ENCODE assay signal across 8 mouse cellular contexts in the genomic region with DNA sequence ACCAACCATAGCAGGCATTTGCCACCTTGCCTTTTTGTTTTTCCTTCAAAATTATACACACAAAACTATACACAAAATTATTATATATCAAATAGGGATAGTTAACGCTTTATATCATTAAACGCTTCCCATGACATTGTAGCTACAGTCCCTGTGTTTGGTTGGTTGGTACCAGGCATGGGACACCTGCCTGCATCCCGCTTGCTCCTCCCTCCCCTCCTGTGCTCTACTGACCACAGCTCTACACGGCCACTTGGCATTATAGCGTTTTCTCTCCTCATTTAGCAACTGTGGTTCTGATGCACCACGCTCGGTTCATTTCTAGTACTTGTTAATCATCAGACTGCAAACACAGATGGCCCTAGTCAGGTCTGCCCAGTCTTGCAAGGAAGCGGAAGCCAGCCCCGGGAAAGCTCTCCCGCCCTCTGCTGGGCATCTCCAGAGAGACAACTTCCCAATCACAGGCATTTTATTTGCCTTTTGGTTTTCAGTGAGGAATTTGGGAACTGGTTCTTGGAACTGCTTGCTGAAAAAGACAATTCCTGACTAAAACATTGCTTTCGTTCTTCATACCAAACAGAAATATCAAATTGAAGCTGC. TPM values are rescaled to one million over a fixed set of nuclear protein-coding genes. Genes with fewer than 3 reads are reported as not detected.
DNase-seq lines count a peak whose midpoint lies in the region; ATAC-seq and TF ChIP-seq lines count a peak whose summit lies in the region.

No protein-coding gene starts in this region.

- no peak for ATAC-seq in Patski
- ATAC-seq in hematopoietic stem cell, adult 5-6 weeks (replicated peaks in 1 of 2; ENCODE audit: insufficient read depth in 1 of 2, low FRiP score in 2 of 2, low TSS enrichment in 1 of 2, low read depth in 1 of 2, poor library complexity in 2 of 2, severe bottlenecking in 2 of 2), result peak; percentile 64 to 73

- no peak for DNase-seq in Patski (ENCODE audit: low read depth, low spot score)
- DNase-seq in cerebellum, adult 9-10 months, result peak; percentile 88
- peak; percentile 77 for DNase-seq in forelimb bud, embryonic 11.5 days (ENCODE audit: low read depth, low spot score)
- peak; percentile 88 to 90 for DNase-seq in layer of hippocampus, postnatal 10 days (ENCODE audit: low spot score in 2 of 2)
- DNase-seq in lung, postnatal 14 days, result peak; percentile 86
- peak; percentile 80 for DNase-seq in retina, postnatal 1 day
- peak; percentile 26 for DNase-seq in urinary bladder, postnatal 10 days (ENCODE audit: low spot score)

- no peaks in the 10 kb centered on the region for H3K27me3 ChIP-seq in Patski

- POLR2A ChIA-PET in Patski (lab: Charles Lee), result no interaction called here

- TF ChIP-seq CTCF in Patski (IDR thresholded peaks at IDR 0.05), result peak; percentile 97

- CTCF ChIA-PET in Patski (lab: Charles Lee), result interaction anchor here (0.7 to 1.7 kb wide), 11 partner anchors 9 to 333 kb away, joined by 3 to 11 read pairs (median 3); partner anchors contain the start of genes Dcaf17 and Mettl8

- in situ Hi-C loops in Patski (cut with MboI; ENCODE audit: low pct_unique_long_range_greater_than_20kb), result loop anchor here (10.0 to 25.0 kb wide), 3 partner anchors 205 to 325 kb away; no protein-coding TSS in a partner anchor

RNA-seq across cellular contexts. Expression of gene Dcaf17, which starts 15.5 kb away (rescaled TPM):
- 11.1 TPM for polyA plus RNA-seq in Patski (2021)
- total RNA-seq in hematopoietic stem cell, adult 5-6 weeks (2017), result 16.7 and 17.2 TPM in 2 replicates
- total RNA-seq in layer of hippocampus, postnatal 10 days (2021), result 10 to 100 TPM; 15.1 to 15.2 TPM

RNA-seq across cellular contexts. Expression of gene Mettl8, which starts 15.8 kb away (rescaled TPM):
- polyA plus RNA-seq in Patski (2021), result 12.6 TPM
- total RNA-seq in hematopoietic stem cell, adult 5-6 weeks (2017), result 14.1 and 20.8 TPM in 2 replicates
- 10 to 100 TPM; 14.3 to 15.0 TPM for total RNA-seq in layer of hippocampus, postnatal 10 days (2021)
